Mouse (Mus musculus): ENCODE results near the gene Neto2. TPM values are rescaled to one million over a fixed set of nuclear protein-coding genes. Genes with fewer than 3 reads are reported as not detected.
"Not testable (repeated sequence)": the region's sequence is repeated elsewhere in the genome, so short reads cannot be mapped to it uniquely, and the experiment has no call there.

Neto2 gene
- 1 to 10 TPM; 9.2 to 9.9 TPM for total RNA-seq (2021)

- DNase-seq, result peak; percentile 74
These were observed at the start of gene Neto2 for GRCm38 (mm10) chr8:85700751-85701351. Gene Neto2 (minus strand): TSS chr8:85700924.

- no peak for DNase-seq
These were observed 44.3 kb upstream of the Neto2 start for GRCm38 (mm10) chr8:85745053-85745452.

- no peak for DNase-seq
These were observed 29.8 kb upstream of the Neto2 start for GRCm38 (mm10) chr8:85730545-85730944.

DNA sequence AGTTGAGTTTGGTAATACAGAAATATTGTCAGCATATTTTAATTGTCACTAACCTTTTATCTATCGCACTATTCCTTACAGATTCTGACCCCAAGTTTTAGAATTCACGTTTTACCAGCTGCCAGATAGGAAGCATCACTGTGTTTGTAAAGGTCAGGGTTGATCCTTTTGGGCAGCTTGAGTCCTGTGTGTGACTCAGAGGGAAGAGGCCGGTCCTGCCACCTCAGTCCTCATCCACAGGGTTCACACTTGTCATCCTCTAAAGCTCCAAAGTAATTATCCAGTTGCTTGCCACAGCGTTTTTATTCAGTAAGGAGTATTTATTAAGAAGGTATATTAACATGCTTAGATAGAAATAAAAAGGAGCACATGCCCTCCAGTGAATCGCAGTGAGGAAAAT is 16.5 kb upstream of the Neto2 start:
- no peak for DNase-seq

DNA sequence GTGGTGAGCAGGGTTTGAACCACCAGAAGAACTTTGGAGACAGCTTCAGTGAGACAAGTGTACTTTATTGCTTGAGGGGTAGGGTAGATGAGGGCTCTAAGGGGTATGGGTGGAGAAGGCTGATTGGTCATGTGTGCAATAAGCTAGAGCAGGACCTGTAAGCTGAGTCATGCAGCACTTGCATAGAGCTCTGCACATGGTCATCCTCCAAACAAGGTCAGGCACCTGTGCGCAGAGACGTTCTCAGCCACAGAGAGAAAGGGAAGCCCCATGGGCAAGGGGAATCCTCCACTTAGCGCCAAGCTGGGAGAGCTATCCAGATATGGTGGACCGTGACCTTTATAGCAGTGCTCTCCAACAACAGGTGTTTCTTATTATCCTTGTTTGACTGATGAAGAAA is 16.0 kb upstream of the Neto2 start:
- no peak for DNase-seq

DNA sequence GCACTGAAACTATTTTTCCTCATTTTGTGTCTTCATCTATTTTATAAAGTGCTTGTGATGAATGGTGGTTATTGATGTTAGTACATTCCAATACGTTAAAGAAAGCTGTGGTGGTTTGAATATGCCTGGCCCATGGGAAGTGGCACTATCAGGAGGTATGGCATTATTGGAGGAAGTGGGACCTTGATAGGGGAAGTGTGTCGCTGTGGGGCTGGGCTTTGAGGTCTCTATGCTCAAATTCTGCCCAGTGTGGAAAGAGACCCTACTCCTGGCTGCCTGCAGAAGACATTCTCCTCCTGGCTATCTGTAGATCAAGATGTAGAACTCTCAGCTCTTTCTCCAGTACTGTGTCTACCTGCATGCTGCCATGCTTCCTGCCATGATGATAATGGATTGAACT is 6.3 kb upstream of the Neto2 start:
- DNase-seq, result no peak

GRCm38 (mm10) chr8:85700101-85700750 is 498 bp downstream of the Neto2 start:
- peak; percentile 71 for DNase-seq

GRCm38 (mm10) chr8:85699051-85699450 is 1.7 kb downstream of the Neto2 start:
- DNase-seq, result peak; percentile 78

DNA sequence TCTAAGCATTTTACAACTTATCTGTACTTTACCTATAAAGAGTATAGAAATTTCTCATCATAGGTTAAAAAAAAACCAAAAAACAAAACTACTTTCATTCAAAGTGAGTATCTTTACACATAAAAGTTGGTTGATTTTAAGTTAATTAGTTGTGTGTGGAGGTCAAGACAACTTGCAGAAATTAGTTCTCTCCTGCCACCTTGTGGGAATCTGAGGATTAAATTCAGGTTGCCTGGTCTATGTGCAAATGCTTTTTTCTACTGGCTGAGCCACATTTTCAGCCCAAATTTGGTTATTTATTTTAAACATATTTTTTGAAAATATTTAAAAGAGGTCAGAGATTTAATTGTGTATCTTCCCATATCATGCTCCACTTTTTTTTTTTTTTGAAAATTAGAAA is 35.6 kb downstream of the Neto2 start:
- peak; percentile 30 for DNase-seq

- DNase-seq, result peak; percentile 70
These were observed 38.7 kb downstream of the Neto2 start for GRCm38 (mm10) chr8:85661995-85662394.

DNA sequence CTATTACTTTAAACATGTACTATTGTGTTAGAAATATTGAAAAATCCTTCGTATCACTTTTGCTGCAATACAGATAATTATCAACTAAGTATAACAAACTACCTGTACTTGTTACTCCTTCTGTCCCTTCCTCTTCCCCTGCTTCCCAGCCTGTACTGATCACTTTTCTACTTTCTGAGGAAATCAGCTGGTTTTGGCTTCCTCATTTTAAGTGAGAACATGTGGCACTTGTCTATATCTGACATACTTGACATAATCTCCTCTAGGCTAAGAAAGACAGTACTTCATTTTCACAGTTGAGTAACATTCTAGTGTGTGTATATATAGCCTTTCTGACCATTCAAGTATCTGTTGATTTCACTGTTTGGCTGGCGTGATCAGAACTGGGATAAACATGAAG is 49.5 kb downstream of the Neto2 start:
- no peak for DNase-seq

GRCm38 (mm10) chr8:85648553-85648952 is 52.2 kb downstream of the Neto2 start:
- DNase-seq, result no peak

- DNase-seq, result no peak
These were observed 55.6 kb downstream of the Neto2 start for GRCm38 (mm10) chr8:85644921-85645665.

DNA sequence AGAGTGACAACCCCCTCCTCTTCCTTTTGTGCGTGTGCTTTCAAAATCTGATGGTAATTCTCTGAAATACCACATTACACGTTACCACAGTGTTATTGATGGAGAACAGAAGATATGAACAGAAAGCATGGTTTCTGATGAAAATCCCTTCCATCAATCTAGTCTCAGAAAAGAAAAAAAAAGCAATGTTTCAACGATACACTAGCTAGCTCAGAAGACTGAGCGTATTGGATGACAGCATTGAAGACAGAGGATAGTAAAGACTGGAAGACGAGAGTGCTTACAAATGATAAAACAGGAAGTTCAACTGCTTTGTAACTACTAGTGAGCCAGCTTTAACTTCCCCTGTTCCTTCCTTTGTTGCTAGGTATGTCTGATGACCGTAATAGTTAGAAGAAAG is 76.3 kb downstream of the Neto2 start:
- no peak for DNase-seq

- no peak for DNase-seq
These were observed 77.5 kb downstream of the Neto2 start for GRCm38 (mm10) chr8:85623246-85623645.

DNA sequence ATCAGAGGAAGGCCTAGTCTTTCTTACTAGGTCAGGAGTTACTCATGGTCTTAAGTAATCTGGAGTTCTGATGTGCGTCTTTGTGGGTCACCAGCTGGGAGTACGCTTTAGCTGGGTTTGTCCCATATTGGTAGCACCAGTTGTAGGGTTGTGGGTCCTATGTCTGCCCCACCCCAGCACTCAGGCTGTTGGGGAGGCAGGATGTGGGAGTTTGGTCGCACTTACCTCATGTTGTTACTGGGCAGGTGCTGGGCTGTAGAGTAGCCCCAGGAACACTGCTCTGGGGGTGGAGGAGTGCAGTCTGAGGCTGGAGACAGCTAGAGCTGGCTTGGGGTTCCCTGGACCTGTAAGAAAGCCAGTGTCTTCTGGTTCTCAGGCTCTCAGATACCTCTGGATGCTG is 81.9 kb downstream of the Neto2 start:
- no peak for DNase-seq

GRCm38 (mm10) chr8:85617125-85617524 is 83.6 kb downstream of the Neto2 start:
- not testable (repeated sequence) for DNase-seq

GRCm38 (mm10) chr8:85608836-85609235 is 91.9 kb downstream of the Neto2 start:
- no peak for DNase-seq

DNA sequence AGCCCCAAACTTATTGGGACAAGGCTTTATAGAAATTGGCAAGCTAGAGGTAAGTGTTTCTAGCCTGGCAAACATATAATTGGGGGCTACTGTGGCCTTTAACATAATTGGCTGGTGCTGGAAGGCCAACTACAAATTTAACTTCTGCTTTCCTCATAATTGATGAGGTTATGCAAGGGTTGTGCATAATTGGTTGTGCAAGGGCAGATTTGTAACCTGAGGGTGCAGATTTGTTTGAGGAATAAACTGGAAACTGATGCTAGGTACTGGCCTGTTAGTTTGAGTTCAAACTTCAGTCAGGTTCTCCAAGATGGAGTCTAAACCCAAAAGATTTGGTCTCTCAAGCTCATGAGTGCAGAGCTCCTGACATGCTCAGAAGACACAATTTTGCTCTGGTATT is 92.9 kb downstream of the Neto2 start:
- no peak for DNase-seq

DNA sequence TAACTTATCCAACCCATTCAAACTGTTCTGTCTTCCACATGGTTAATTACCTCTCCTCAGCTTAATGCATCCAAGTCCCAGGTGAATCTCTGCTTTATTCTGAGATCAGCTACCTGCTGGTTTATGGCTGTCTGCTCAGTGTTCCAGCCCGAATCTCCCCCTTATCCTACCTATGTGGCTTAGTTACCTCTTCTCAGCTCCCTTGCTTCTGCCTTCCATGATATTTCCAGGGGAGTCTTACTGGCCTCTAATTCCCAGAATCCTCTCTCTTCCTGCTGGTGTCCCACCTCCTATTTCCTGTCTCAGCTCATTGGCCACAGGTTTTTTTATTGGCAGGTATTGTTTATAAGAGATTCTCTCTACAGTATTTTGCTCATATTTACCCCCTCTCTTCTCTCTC is 93.8 kb downstream of the Neto2 start:
- no peak for DNase-seq

- no peak for DNase-seq
These were observed 94.2 kb downstream of the Neto2 start for GRCm38 (mm10) chr8:85606561-85606960.

GRCm38 (mm10) chr8:85604201-85604600 is 96.5 kb downstream of the Neto2 start:
- no peak for DNase-seq

- DNase-seq, result peak; percentile 79
These were observed 97.4 kb downstream of the Neto2 start for GRCm38 (mm10) chr8:85603203-85603895.
